Mouse (Mus musculus) spleen, adult 18-20 months (tissue): ENCODE measurements around the gene 1500009C09Rik.

Experiments used
- DNase-seq, 2 experiments: peaks; one replicate each; pipeline ENCODE4 v3.0.0; 2022; ENCODE audit warnings: mixed read lengths in 2 of 2

1500009C09Rik gene

DNA sequence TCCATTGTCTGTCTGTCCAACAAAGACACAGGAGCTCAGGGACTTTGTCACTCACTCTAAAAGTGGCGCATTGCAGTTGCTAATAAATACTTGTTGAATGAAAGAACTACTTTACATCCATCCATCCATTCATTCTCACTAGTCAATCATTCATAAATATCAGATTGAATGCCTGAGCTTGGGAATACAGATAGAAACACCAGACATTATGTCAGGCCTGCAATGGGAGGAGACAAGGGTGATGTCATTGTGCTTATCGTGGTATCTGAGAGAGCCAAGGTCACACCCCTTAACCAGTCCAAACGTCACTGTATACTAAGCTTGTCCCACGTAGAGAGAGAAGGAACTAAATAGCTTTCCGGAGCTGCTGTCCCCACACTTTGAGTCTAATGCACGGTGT, at the start of gene 1500009C09Rik:
Gene 1500009C09Rik (plus strand): TSS at position 301 of the 400 bp plus-strand sequence.
- DNase-seq, result no peak

DNA sequence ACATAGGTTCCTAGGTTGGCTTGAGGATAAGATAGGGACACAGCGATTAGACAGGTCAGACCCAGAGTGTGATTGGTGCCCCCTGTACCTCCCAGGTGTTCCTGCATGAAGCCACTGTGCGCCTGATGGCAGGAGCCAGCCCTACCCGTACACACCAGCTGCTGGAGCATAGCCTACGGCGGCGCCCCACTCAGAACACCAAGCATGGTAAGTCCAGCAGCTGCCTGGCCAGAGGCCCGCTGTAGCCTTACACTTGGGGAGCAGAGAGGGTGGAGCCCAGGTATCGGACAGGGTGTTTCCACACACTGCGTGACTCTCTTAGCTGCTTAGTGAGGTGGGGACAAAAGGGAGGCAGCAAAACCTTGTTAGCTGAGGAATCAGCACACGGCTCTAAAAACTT, 49.1 kb upstream of the 1500009C09Rik start:
- no peak for DNase-seq

DNA sequence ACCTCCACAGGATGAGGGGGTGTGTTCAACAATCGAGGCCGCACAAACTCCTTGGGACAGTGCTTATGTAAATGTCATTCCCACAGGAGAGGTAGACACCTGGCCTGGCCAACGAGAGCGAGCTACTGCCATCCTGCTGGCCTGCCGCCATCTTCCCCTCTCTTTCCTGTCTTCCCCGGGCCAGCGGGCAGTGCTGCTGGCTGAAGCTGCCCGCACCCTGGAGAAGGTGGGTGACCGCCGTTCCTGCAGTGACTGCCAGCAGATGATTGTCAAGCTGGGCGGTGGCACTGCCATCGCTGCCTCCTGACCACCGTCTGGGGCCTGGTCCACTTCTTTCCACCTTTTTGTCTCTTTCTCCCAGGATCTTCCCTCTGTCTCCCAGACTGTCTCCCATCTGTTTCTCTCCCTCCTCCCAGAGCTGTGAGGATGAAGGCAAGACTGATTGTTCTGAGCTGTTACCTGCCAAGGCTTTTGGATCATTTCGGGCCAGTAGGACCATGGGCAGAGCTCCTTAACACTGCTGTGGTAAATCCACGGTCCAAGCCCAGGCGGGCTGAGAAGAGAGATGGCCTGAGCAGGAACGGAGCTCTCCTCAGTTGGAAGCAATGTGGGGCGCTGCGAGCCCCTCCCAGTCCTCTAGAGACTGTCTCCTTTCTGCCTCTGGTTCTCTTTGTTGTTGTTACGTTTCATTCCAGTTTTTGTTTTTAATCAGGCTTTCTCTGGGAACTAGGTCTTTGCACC, 48.4 kb upstream of the 1500009C09Rik start:
- DNase-seq, result no peak

DNA sequence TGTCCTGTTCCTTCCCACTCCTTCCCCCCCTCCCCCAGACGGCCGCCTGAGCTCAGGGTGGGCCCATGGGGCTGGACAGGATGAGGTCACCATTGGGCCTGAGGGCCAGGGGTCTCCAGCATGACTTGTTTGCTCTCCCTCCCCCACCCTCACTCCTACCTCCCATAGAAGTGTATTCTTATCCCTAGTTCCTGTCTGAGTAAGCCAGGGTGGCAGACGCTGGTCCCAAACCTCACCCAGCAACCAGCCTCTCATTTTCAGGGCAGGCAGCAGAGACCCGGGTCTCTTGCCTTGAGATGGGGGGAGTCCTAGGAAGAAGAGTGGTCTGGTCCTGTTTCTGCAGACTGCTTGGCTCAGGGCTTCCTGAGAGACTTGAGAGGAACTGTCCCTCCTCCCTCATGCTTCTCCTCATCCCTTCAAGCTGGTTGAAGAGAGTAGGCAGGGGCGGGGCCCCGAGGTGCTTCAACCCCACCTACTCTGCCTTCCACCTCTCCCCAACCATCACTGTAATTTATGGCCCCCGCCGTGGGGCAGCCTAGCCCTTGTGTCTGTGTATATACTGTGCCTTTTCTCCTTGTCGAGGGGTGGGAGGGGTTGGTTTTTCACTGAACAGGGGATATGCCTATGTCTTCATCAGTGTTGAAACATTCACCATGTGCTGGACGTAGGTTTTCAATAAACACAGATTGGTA, 47.4 kb upstream of the 1500009C09Rik start:
- DNase-seq, result no peak

DNA sequence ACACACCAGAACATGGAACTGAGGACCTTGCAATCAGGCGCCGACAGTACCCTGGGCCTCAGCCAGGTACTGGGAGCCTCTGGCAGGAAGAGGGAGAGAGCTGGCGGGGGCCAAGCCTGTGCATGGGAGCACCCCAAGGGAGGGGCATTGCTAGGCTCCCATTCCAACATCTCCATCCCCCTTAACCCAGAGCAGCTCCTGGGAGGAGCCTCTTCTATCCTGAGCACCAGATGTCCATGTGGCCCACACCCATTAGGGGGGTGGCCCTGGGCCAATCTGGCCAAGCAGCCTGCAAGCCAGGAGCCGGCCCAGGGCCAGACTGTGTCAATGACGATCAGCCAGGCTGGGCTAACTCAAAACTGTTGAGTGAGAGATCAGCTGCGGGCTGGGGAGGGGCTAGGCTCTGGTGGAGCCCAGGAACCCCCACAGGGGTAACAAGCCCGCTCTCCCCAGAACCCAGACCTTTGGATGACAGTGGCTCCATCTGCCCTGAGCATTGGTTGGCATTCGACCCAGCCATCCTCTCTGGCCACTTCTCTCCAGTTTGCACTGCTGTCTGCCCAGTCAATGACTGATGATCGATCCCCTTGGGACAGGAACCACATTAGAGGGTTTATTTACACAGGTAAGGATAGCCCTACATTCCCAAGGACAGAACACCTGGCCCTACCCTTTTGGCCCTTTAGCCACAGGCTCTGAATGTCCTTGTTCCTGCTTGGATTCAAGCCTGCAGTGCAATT, 45.7 kb upstream of the 1500009C09Rik start:
- no peak for DNase-seq

DNA sequence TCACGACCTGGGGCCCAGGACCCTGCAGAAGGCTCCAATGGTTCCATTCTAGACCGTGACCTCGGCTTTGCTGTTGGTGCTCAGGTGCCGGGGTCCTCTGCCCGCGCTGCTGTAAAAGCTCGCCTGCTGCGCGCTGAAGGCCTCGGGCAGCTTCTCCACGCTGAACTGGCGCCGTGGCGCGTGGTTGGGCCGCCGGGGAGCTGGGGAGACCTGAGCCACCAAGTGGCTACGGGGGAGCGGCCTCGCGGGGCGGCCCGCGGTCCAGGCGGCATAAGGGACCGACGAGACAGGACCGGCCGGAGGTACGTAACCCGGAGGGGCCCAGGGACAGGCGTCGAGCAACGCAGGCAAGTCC, 45.1 kb upstream of the 1500009C09Rik start:
- DNase-seq, result no peak

DNA sequence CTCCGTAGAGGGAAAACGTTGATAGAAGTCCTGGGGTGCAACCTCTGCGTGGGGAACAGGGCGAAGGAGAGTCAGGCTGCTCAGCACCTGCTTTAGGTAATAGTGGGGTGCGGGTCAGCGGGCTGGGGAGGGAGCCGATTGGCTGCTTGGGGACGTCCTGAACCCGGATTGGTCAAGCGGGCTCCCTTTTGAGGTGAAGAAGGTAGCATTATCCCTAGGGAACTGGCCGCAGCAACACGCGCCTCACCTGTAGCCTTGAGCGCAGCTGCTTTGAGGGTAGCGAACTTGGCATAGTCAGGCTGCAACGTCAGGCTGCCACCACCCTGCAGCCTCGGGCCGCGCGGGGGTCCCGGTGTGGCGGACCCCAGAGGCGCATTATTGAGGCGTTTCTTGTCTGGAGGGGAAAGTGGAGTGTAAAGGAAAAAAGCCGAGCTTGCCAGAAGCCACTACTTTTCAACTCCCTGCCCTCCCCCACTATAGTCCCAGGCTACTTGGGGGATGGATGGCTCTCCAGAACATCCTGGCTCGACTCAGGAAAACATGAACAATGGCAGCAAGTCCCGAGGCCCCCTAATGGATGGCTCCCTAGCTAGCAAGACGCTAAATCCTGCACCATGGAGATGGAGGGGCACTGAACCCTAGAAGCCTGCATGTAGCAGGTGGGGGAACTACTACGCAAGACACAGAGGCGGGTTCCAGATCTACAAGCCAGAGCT, 44.5 kb upstream of the 1500009C09Rik start:
- no peak for DNase-seq

DNA sequence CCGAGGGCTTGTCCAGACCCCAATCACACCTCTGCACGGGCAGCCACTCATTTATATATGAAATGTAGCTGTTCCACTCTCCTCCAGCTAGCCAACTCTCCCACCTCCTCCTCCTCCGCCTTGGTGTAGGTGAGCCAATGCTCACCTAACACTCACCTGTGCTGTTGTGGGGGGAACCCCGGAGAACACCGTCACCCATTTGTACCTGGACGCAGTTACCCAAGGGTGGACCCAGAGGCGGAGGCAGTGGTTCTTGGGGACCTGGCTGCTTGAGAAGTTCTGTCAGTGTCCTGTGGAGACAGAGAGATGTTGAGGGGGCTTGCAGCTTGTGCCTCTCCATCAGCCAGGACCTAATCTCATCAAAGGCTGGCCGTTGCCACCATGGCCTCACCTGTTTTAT, 43.9 kb upstream of the 1500009C09Rik start:
- no peak for DNase-seq

DNA sequence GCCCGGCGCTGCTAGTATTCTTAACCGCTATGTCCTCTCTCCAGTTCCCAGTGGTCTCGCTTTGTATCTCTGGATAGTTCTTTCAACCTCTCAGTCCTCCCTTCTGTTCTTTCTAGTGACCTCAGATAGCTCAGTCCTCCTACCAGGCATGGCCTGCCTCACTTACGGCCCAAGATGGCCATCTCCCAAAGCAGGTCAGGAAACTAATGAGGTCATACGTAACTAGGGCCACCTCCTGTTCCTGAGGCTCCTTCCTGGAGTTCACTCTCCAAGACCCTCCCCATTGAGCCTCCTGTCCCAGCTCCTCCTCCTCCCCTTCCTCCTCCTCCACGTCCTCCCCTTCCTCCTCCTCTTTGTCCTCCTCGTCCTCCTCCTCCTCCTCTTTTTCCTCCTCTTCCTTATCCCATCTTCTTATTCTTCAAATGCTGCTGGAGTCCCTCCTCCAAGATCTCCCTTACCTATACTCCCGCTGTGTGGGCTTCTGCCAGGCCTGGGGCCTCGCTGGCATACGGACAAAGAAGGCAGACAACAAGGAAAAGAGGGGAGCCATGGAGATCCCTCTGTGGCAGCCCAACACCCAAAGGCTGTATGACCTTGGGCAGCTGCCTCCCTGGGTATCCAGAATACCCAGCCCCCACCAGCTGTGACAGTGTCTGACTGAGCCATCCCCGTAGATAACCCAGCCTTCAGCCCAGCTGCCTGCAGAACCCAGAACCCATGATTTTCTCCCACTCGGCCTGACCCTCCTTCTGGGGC, 42.7 kb upstream of the 1500009C09Rik start:
- DNase-seq, result no peak

DNA sequence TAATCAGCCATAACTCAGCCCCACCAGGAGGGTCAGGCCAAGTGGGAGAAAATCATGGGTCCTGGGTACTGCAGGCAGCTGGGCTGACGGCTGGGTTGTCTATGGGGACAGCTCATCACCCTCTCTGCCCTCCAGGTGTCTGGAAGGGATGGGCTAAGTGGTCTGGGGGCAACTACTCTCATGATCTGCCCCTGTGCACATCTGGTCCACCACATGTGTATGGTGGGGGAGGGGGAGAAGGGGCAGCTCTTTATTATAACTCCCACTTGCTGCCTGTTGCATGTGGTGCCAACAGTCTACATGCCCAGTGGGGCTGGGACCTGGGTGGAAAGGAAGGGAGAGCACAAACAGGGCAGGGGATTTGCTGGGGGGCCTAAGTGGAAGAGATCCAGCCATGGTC, 41.4 kb upstream of the 1500009C09Rik start:
- DNase-seq, result no peak

DNA sequence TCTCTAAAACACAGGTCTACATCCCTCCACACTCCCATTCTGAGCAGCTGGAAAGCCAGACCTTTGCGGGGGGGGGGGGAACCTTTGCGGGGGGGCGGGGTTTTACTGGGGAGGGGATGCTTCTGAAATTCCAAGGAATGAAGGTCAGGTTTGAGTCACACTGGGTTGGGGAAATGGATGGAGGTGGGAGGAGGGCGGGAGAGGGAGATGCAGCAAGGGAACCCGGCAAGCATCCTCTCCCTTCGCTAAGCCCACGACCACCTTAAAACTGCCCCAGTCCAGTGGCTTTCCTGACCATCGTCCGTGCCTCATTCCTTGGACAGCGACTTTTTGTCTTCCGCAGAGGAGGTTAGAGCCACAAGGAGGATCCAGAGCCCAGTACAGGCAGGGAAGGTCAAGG, 40.9 kb upstream of the 1500009C09Rik start:
- no peak for DNase-seq

DNA sequence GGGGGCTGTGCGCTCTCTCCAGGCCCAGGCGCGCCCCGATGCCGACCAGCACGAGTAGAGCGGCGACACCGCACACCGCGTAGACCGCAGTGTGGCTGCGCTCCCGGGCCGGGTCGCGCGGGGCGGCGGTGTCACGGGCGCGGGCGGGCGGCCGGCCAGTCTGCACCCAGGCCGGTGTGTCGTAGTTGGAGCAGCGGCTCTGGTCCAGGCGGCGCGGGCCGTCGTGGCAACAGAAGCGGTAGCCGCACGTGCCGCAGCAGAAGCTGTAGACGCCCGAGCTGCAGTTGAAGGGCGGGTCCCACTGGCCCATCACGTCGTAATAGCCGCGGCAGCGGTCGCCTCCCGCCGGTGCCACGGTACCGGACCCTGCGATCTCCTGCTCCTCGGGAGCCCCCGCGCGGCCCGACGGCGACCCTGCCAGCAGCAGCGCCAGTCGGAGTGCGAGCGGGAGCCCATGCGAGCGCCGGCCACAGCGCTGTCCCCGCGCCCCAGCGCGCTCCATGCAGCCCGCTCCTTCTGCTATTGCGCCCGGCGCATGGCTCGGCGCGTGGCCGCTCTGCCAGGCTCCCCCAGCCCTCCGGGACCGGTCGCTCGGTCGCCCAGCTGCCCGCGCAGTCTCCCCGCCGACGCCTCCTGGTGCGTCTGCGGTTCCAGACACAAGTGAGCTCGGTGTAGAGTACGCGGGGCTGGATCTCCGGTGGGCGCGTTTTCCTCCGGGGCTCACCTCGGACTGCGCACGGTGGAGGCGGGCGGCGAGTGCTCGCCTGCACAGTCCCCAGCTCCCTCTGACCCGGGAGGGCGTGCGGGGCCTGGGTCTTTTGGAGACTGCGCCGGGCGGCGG, 40.1 kb upstream of the 1500009C09Rik start:
- DNase-seq, result peak in 1 of 2 experiments; percentile 48

DNA sequence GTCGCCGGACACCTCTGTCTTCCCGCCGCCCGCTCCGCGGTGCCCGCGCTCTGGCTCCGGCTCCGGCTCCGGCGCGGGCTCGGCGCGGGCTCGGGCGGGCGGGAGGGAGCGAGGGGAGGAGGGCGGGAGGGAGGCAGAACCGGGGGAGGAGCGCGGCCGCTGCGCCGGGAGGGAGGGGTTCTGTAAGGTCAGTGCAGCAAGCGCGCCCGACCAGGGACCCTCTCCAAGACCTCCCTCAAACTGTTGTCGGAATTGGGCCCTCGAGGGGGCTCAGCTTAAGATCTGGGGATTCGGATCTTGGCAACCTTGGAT, 39.5 kb upstream of the 1500009C09Rik start, which contains the start of gene Shisa8:
Gene Shisa8 (minus strand): TSS at position 64 of the 312 bp plus-strand sequence.
- DNase-seq, result peak in 1 of 2 experiments; percentile 27

DNA sequence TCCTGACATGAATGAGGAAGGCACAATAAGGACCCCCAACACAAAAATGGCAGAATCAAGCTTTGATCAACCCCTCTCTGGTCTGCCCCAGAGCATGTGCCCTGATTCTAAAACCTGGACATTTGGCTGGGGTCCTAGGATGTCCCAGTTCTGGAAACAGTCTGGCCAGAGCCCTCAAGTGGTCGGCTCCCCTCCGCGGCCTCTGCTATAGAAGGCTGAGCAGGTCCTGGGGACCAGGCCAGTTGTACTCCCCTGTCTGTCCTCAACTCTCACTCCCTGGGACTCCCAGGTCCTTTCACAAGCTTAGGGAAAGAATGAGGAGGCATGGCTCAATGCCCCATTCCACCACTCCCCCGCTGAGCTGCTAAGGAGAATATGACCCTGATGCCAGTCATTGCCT, 39.0 kb upstream of the 1500009C09Rik start:
- DNase-seq, result no peak

DNA sequence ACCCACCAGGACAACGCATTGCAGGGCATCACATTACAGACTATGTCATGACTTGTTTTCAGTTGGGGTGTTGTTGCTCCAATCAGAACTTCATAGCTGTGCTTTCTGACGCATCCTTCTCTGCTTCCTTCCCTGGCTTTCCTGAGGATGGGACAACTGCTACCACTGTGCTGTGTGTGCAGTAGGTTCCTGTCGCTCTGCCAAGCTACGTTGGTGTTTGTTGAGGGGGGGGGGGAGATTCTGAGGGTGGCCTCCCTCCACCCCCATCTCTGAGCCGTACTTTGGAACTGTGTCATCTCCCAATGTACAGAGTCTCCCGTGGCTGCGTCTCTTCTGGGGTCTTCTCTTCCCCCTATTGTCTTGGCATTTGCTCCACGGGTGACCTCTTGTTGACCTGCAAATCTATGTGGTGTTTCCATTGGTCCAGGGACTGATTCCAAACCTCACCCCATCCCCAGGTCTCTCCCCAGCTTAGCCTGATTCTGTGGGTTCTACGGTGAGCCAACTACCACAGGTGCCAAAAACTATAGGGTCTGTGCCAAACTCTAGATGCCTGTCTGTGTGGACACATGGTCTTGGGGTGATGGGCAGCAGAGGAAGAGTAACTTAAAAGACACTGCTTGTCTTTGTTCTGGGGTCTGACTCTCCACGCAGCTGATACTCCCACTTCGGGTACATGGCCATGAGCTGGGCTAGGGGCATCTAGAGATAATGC, 36.7 kb upstream of the 1500009C09Rik start:
- DNase-seq, result no peak

DNA sequence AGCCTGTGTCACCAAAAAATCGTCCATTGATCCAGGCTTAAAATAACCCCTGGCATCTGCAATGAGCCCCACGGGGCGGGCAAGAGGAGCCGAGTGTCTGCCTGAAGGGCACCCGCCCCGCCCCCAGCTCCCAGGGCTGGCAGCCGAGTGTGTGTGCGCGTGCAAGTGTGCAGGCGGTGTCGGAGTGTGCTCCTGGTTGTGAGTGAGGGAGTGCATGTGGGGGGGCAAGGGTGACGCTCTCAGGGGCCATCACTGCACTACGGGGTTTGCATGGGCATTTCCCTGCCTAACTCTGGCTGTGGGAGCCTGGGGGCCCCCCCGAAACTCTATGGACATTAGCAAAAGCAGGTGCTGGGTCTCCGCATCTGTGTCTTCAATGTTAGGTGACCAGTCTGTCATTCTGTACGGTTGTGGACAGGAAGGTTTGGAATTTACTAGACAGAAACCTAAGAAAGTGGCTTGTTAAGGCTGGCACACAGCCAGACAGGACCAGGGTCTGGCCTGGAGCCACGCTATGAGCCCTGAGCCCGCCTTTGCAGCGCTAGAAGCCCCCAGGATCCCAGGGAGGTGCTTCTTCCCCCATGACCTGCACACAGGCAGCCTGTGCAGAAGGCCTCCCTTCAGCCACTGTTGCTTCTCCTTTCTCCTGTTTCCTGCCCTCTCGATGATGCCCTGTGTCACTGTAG, 35.9 kb upstream of the 1500009C09Rik start:
- DNase-seq, result no peak

DNA sequence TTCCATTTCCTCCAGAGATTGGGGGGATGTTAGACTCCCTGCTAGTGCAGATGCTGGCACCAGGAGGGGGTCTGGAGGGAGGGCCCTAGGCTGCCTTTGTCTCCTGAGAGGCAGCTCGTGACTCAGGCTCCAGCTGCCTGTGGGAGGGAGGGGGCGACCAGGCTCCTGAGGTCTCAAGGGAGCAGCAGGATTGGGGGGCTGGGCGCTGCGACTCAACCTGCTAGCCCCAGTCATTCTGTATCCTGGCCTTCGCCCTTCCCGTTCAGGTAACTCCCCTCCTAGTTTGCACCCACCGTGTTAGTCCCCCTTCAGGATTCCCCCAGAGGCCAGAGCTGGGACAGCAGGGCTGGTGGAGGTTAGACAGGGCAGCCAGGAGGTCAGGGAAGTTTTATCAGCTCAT, 35.2 kb upstream of the 1500009C09Rik start:
- no peak for DNase-seq

DNA sequence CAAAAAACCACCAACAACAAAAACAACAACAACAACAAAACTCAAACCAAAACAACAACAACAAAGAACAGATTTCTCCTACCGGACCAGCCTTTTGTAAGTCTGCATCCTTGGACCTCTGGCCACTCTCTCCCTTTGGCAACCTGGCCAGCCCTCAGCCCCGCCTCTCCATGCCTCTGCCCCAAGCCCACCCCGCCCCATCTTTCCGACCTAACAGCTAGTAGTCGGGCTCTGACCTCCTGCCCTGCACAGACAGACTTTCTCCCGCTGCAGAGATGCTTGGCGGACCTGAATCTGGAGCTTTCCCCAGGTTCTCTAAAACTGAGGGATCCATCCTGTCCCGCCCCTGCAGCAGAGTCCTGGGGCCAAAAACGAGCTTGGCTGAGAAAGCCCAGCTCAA, 34.2 kb upstream of the 1500009C09Rik start:
- DNase-seq, result no peak

DNA sequence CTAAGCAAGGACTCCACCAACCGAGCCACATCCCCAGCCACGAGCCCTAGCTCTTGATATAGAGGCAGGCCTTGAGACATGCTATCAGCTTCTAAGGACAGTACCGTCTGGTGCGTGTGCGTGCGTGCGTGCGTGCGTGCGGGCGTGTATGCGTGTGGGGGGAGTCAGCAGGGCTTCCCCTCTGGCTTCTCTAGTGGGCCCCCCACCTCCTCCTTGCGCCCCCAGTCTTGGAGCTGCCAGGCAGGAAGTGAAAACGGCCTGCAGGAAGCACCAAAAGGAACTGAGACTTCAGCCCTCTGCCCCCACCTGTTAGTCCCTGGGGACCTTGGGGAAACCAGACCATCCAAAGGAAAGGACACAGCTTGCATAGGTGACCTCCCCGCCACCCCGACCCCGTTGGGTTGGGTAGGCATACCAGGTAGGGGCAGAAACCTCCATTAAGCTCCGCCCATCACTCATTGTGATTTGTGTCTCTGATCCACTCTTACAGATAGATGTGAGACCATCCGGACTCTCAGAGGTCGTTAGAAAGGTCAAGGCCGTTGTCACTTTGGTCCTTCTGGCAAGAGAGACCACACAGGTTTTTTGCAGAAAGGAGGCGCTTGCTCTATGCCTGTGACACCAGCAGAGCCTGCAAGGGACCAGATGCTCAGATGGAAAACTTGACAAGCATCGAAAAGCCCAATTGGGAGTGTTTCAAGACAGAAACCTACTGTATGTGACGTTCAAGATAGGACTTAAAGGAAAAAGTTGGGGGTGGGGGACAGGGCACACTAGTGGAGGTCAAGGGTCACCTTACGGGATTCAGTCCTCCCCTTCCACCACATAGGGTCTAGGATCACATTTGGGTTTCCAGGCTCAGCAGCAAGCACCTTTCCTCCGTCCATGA, 33.2 kb upstream of the 1500009C09Rik start:
- peak; percentile 72 to 79 for DNase-seq
